Mouse (Mus musculus): ENCODE measurements around the gene Dnajb14. TPM values are rescaled to one million over a fixed set of nuclear protein-coding genes. Genes with fewer than 3 reads are reported as not detected.

Gene Dnajb14
- polyA plus RNA-seq, 1 experiment from 2014 or later, result 12.1 TPM

DNA sequence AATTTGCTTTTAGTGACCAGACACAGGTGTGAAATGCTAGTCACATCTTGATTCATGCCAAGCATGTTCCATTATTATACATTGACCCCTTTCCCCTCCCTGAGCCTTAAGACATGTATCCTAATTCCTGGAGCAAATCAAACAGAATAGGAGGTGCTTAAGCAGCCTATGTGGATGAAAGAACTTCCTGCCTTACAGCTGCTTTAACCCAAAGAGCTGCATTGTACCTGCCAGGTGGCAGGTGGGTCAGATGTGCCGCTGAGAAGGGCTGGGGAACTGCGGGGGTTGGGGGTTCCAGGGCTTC is 390 bp upstream of the Dnajb14 start:
- Histone ChIP-seq H3K27me3 (ENCODE audit: insufficient read depth, low read length) (no peaks in the 10 kb centered on the region), H3K27ac (peak overlapping the region; percentile 99), H3K4me3 (replicated peaks; ENCODE audit: low read depth, low read length) (peak overlapping the region; percentile 97), H3K4me2 (ENCODE audit: low read length) (peak overlapping the region; percentile 94), H3K9ac (ENCODE audit: low read depth, low read length) (peak overlapping the region; percentile 98), H3K36me3 (ENCODE audit: insufficient read depth, low read length) (no peaks in the 10 kb centered on the region), H3K9me3 (replicated peaks; ENCODE audit: low read length) (no peaks in the 10 kb centered on the region), H3K4me1 (replicated peaks; ENCODE audit: insufficient read depth, low read length) (no peaks in the 10 kb centered on the region; the same call in 1 of the 2 replicates)
- 0% methylated on average over 2 of the region's 2 CpGs for WGBS
- DNase-seq (ENCODE audit: low spot score) (no peak), ATAC-seq (replicated peaks; ENCODE audit: low FRiP score, low read depth) (no peak)
- TF ChIP-seq CTCF (IDR thresholded peaks at IDR 0.05; ENCODE audit: low read depth), result no peak

DNA sequence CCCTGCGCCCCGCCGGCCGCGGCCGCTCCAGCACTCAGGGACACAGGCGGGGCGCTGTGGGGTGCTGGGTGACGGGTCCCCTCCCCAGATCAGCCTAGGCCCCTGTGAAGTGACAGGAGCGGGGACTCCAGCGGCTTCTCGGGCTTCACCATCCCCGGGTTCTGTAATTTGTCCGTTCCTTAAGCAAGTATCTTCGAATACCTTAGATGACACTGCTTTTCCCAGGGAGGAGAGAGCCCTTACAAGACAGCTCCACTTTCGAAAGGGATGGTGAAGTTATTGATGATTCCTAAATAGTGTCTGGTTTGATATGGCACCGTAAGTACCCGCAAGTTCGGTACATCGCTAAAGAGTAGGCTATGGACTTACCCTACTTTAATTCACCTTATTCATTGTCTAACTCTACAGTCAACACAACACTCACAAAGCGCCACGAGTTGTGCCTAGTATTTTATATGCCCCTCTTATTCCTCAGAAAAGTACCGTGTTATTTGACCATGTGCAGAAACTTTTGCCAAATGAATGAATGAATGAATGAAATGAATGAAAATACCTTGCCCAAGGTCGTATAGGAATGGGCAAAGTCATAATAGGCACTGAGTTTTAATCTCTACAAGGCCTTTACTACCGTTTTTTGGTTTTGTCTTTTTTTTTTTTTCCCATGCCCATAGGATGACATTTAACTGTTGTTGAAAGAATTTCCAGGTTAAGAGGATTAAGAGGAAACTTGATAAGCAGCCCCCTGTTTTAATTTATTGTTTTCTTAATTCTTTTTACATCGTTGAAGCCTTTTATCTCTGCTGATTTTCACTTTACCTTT is 829 bp downstream of the Dnajb14 start:
- no peak for TF ChIP-seq CTCF (IDR thresholded peaks at IDR 0.05; ENCODE audit: low read depth)
- Histone ChIP-seq H3K9me3 (replicated peaks; ENCODE audit: low read length) (no peaks in the 10 kb centered on the region), H3K9ac (ENCODE audit: low read depth, low read length) (peak overlapping the region; percentile 98), H3K36me3 (ENCODE audit: insufficient read depth, low read length) (no peaks in the 10 kb centered on the region), H3K27me3 (ENCODE audit: insufficient read depth, low read length) (no peaks in the 10 kb centered on the region), H3K4me1 (replicated peaks; ENCODE audit: insufficient read depth, low read length) (no peaks in the 10 kb centered on the region; the same call in 1 of the 2 replicates), H3K4me3 (replicated peaks; ENCODE audit: low read depth, low read length) (peak overlapping the region; percentile 97), H3K27ac (peak overlapping the region; percentile 99), H3K4me2 (ENCODE audit: low read length) (peak overlapping the region; percentile 94)
- ATAC-seq (replicated peaks; ENCODE audit: low FRiP score, low read depth) (no peak), DNase-seq (ENCODE audit: low spot score) (peak; percentile 43)
- WGBS, result 2% methylated on average over 26 of the region's 26 CpGs

DNA sequence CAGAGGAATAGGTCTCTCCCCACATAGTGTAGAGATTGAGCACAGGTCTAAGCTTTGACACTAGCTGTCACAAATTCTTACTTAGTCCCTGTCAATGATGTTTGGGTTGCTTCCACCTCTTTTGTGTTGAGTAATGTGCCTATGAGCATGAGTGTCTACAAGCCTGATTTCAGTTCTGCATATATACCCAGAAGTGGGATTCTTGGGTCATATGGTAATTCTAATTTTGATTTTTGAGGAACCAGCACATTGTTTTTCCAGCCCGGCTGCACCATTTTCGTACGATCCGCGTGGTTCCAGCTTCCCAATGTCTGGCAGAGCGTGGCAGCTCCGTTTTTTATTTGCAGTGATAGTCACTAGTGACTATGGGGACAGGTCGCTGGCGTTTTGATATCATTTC is 1.9 kb downstream of the Dnajb14 start:
- Histone ChIP-seq H3K4me2 (ENCODE audit: low read length) (no peak overlapping the region), H3K4me1 (replicated peaks; ENCODE audit: insufficient read depth, low read length) (no peaks in the 10 kb centered on the region; the same call in 1 of the 2 replicates), H3K9me3 (replicated peaks; ENCODE audit: low read length) (no peaks in the 10 kb centered on the region), H3K4me3 (replicated peaks; ENCODE audit: low read depth, low read length) (no peak overlapping the region), H3K9ac (ENCODE audit: low read depth, low read length) (no peak overlapping the region), H3K27me3 (ENCODE audit: insufficient read depth, low read length) (no peaks in the 10 kb centered on the region), H3K27ac (no peak overlapping the region), H3K36me3 (ENCODE audit: insufficient read depth, low read length) (no peaks in the 10 kb centered on the region)
- no peak for TF ChIP-seq CTCF (IDR thresholded peaks at IDR 0.05; ENCODE audit: low read depth)
- ATAC-seq (replicated peaks; ENCODE audit: low FRiP score, low read depth), result no peak
- 89% methylated on average over 9 of the region's 9 CpGs for whole genome bisulfite sequencing
- peak; percentile 4 for DNase-seq (ENCODE audit: low spot score)

DNA sequence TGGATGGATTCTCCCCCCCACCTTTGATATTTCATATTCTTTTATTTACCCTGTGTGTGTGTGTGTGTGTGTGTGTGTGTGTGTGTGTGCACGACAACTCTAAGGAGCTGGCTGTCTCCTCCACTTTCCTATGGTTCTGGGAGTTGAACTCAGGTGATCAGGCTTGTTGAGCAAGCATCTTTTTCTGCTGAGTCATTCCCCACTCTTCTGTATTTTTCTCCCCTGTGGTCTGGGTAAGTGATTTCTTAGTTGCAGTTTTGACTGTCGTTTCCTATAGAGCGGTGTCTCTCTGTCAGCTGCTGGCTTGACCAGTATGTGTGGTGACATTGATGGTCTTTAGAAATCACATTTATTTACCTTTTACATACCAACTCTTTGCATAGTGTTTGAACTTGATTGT is 11.8 kb downstream of the Dnajb14 start:
- no peak overlapping the region for H3K4me2 ChIP-seq (ENCODE audit: low read length)
- no peaks in the 10 kb centered on the region for H3K4me1 ChIP-seq (replicated peaks; ENCODE audit: insufficient read depth, low read length)
- H3K27me3 ChIP-seq (ENCODE audit: insufficient read depth, low read length), result no peaks in the 10 kb centered on the region
- no peak for DNase-seq (ENCODE audit: low spot score)
- no peaks in the 10 kb centered on the region for H3K36me3 ChIP-seq (ENCODE audit: insufficient read depth, low read length)
- no peak for TF ChIP-seq CTCF (IDR thresholded peaks at IDR 0.05; ENCODE audit: low read depth)
- WGBS, result 87% methylated on average over 3 of the region's 3 CpGs
- no peak for ATAC-seq (replicated peaks; ENCODE audit: low FRiP score, low read depth)
- H3K9me3 ChIP-seq (replicated peaks; ENCODE audit: low read length), result no peaks in the 10 kb centered on the region
- no peak overlapping the region for H3K9ac ChIP-seq (ENCODE audit: low read depth, low read length)
- no peak overlapping the region for H3K4me3 ChIP-seq (replicated peaks; ENCODE audit: low read depth, low read length)
- no peak overlapping the region for H3K27ac ChIP-seq

GRCm38 (mm10) chr3:137880109-137880748 is 12.8 kb downstream of the Dnajb14 start:
- 79% methylated on average over 4 of the region's 4 CpGs for WGBS
- TF ChIP-seq CTCF (IDR thresholded peaks at IDR 0.05; ENCODE audit: low read depth), result no peak
- H3K9me3 ChIP-seq (replicated peaks; ENCODE audit: low read length), result no peaks in the 10 kb centered on the region
- no peaks in the 10 kb centered on the region for H3K27me3 ChIP-seq (ENCODE audit: insufficient read depth, low read length)
- no peak overlapping the region for H3K27ac ChIP-seq
- no peak for DNase-seq (ENCODE audit: low spot score)
- H3K4me1 ChIP-seq (replicated peaks; ENCODE audit: insufficient read depth, low read length), result no peaks in the 10 kb centered on the region
- H3K4me2 ChIP-seq (ENCODE audit: low read length), result no peak overlapping the region
- no peak overlapping the region for H3K4me3 ChIP-seq (replicated peaks; ENCODE audit: low read depth, low read length)
- H3K9ac ChIP-seq (ENCODE audit: low read depth, low read length), result no peak overlapping the region
- no peaks in the 10 kb centered on the region for H3K36me3 ChIP-seq (ENCODE audit: insufficient read depth, low read length)
- ATAC-seq (replicated peaks; ENCODE audit: low FRiP score, low read depth), result no peak

GRCm38 (mm10) chr3:137881093-137881492 is 13.6 kb downstream of the Dnajb14 start:
- Histone ChIP-seq H3K9ac (ENCODE audit: low read depth, low read length) (no peak overlapping the region), H3K36me3 (ENCODE audit: insufficient read depth, low read length) (0 out of 2 replicates have a peak, but pooled peaks cover 3% of the 10 kb centered on the region), H3K4me3 (replicated peaks; ENCODE audit: low read depth, low read length) (no peak overlapping the region), H3K9me3 (replicated peaks; ENCODE audit: low read length) (no peaks in the 10 kb centered on the region), H3K27ac (no peak overlapping the region), H3K27me3 (ENCODE audit: insufficient read depth, low read length) (no peaks in the 10 kb centered on the region), H3K4me2 (ENCODE audit: low read length) (no peak overlapping the region), H3K4me1 (replicated peaks; ENCODE audit: insufficient read depth, low read length) (no peaks in the 10 kb centered on the region)
- WGBS, result 88% methylated on average over 5 of the region's 5 CpGs
- ATAC-seq (replicated peaks; ENCODE audit: low FRiP score, low read depth), result no peak
- TF ChIP-seq CTCF (IDR thresholded peaks at IDR 0.05; ENCODE audit: low read depth), result no peak
- DNase-seq (ENCODE audit: low spot score), result no peak
